In the genomic region with DNA sequence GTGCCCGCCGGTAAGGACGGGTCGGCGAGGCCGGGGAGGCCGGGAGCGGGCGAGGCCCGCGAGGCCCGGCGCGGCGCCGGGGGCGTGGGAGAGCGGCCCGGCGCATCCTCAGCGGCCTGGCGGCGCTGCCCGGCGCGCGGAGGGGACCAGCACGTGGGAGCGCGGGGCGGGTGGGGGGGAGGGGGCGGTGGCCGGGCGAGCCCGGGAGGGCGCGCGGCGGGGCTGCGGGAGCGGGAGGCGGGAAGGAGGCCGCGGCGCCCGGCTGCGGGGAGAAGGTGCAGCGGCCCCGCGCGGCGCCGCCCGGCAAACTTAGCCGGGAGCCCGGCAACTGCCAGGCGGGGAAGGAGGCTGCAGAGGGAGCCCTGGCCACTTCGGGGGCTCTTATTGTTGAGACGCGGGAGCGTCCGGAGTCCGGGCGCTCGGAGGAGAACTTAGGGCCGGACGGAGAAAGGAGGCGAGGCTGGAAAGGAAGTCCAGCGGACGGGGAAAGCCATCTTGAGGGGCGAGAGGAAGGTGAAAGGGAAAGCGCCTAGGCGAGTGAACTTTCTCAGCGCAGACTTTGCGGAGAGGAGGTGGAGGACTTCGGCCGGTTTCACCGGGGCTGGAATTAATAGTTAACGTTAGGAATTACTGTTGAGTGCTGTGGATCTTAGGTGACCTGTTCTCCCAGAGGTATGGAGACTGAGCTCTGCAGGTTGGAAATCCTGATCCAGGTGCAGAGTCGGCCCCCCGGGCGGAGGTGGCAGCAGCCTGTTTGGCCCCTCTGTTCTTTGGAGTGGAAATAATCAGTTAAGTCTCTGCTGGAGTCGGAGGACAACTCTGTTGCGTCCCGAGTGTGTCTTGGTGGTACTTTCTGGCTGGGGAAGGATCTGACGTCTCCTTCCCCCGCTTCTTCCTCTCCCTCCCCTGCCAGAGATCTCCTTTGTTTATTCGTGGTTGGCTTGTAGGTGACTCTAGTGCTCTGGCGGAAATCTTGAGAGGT, we compare ENCODE assay signal across 8 mouse cellular contexts. TPM values are rescaled to one million over a fixed set of nuclear protein-coding genes. Genes with fewer than 3 reads are reported as not detected.
A peak's percentile ranks its signal among the peaks of the same experiment; 100 is the strongest.
DNase-seq lines count a peak whose midpoint lies in the region; ATAC-seq and TF ChIP-seq lines count a peak whose summit lies in the region.

No protein-coding gene starts in this region.

- 0 out of 2 replicates have a peak, but pooled peaks have one; percentile 8 for TF ChIP-seq EP300 in lung, postnatal 0 days (IDR thresholded peaks at IDR 0.05)

- H3K36me3 ChIP-seq in forebrain, embryonic 14.5 days (ENCODE audit: control insufficient read depth, insufficient read depth, low read length) = peaks cover 24% of the 10 kb centered on the region
- H3K36me3 ChIP-seq in lung, postnatal 0 days (ENCODE audit: insufficient read depth, low read length) = no peaks in the 10 kb centered on the region

- ATAC-seq in forebrain, embryonic 14.5 days = peak; percentile 62
- ATAC-seq in lung, postnatal 0 days = peak; percentile 52

- WGBS in forebrain, embryonic 14.5 days = 0% methylated on average over 43 of the region's 89 CpGs
- WGBS in lung, postnatal 0 days = under 1% methylated on average over 62 of the region's 89 CpGs

- peak; percentile 29; the same call in 1 of the 2 replicates for TF ChIP-seq CTCF in layer of hippocampus, adult 2 months (conservative IDR thresholded peaks at IDR 0.05)
- TF ChIP-seq CTCF in lung, postnatal 0 days (IDR thresholded peaks at IDR 0.05) = peak; percentile 30; the same call in 1 of the 2 replicates

- H3K27ac ChIP-seq in forebrain, embryonic 14.5 days (ENCODE audit: low read depth, low read length) = peak overlapping the region; percentile 94
- H3K27ac ChIP-seq in layer of hippocampus, adult 2 months = peak overlapping the region; percentile 98
- peak overlapping the region; percentile 98 for H3K27ac ChIP-seq in lung, postnatal 0 days (ENCODE audit: low read length)

- H3K9ac ChIP-seq in forebrain, embryonic 14.5 days (ENCODE audit: low read length) = peak overlapping the region; percentile 90
- peak overlapping the region; percentile 85 for H3K9ac ChIP-seq in lung, postnatal 0 days (replicated peaks; ENCODE audit: low read depth)

- H3K4me1 ChIP-seq in forebrain, embryonic 14.5 days (ENCODE audit: control insufficient read depth, insufficient read depth, low read length) = peaks cover 5% of the 10 kb centered on the region; the same call in 1 of the 2 replicates
- 0 out of 2 replicates have a peak, but pooled peaks cover 5% of the 10 kb centered on the region for H3K4me1 ChIP-seq in lung, postnatal 0 days (ENCODE audit: insufficient read depth, low read depth, low read length)

- peak overlapping the region; percentile 94 for H3K4me2 ChIP-seq in forebrain, embryonic 14.5 days (ENCODE audit: low read length)
- peak overlapping the region; percentile 89 for H3K4me2 ChIP-seq in lung, postnatal 0 days (replicated peaks; ENCODE audit: low read depth, low read length)

- no peaks in the 10 kb centered on the region for H3K27me3 ChIP-seq in forebrain, embryonic 14.5 days (replicated peaks; ENCODE audit: control insufficient read depth, insufficient read depth, low read length)
- no peaks in the 10 kb centered on the region for H3K27me3 ChIP-seq in lung, postnatal 0 days (replicated peaks; ENCODE audit: insufficient read depth, low read length)

- H3K9me3 ChIP-seq in forebrain, embryonic 14.5 days (replicated peaks; ENCODE audit: control insufficient read depth, low read length) = no peaks in the 10 kb centered on the region
- H3K9me3 ChIP-seq in lung, postnatal 0 days (ENCODE audit: low read length) = no peaks in the 10 kb centered on the region

- peak overlapping the region; percentile 87 for H3K4me3 ChIP-seq in forebrain, embryonic 14.5 days (ENCODE audit: low read depth, low read length)
- peak overlapping the region; percentile 91 for H3K4me3 ChIP-seq in layer of hippocampus, adult 2 months
- peak overlapping the region; percentile 96 for H3K4me3 ChIP-seq in lung, postnatal 0 days (ENCODE audit: low read depth, low read length)

- intact Hi-C loops in heart, postnatal 25 days (cut with DNase I) = loop anchor here (10.0 kb wide), 1 partner anchor 119 kb away; no protein-coding TSS in a partner anchor

- peak; percentile 19 for DNase-seq in ES-CJ7 (ENCODE audit: low read depth, low spot score)
- peak; percentile 33 for DNase-seq in c-Kit-positive CD71-positive TER-119-negative erythroid progenitor cells, embryonic 14.5 days (ENCODE audit: low read depth)
- peak; percentile 42 for DNase-seq in forebrain, embryonic 14.5 days (ENCODE audit: low spot score)
- peak; percentile 22 for DNase-seq in heart, postnatal 25 days (ENCODE audit: low spot score)
- DNase-seq in layer of hippocampus, adult 2 months (ENCODE audit: low spot score in 2 of 2) = peak; percentile 17 to 21
- peak; percentile 87 for DNase-seq in lung, postnatal 0 days (ENCODE audit: low spot score)
- peak; percentile 28 for DNase-seq in ovary, postnatal 10 days (ENCODE audit: low spot score)
- peak; percentile 64 to 69 for DNase-seq in thymus, postnatal 10 days (ENCODE audit: low spot score in 2 of 2)

RNA-seq across cellular contexts. Expression of a gene that starts 0.8 kb away (rescaled TPM):
- 17.2 and 21.5 TPM in 2 replicates for polyA plus RNA-seq in forebrain, embryonic 14.5 days (2014; fragmentation: Nextera tagmentation; extraction: Ambion mirVana)
- 10 to 100 TPM; 16.6 to 20.1 TPM for total RNA-seq in heart, postnatal 25 days (2021)
- 10 to 100 TPM; 22.9 to 25.4 TPM for total RNA-seq in layer of hippocampus, adult 2 months (2021)
- 17.1 and 19.6 TPM in 2 replicates for polyA plus RNA-seq in lung, postnatal 0 days (2015; fragmentation: Nextera tagmentation; extraction: Ambion mirVana)

Comparison
In these comparisons a context has a peak if more than half of its experiments do, and no peak if none do; other contexts are left out.
1. Peak in every context shown above with its lines: DNase-seq, ATAC-seq, H3K4me3 ChIP-seq and H3K27ac ChIP-seq.
2. DNase-seq: peak in every context shown above with its lines; median percentile 87 in lung, postnatal 0 days; 66 in thymus, postnatal 10 days; 42 in forebrain, embryonic 14.5 days; 33 in c-Kit-positive CD71-positive TER-119-negative erythroid progenitor cells, embryonic 14.5 days; 28 in ovary, postnatal 10 days; 22 in heart, postnatal 25 days; 19 in ES-CJ7; 19 in layer of hippocampus, adult 2 months.